Mouse (Mus musculus) MEL (cell line): ENCODE data around the gene Spata21.
"Not testable (repeated sequence)": the region's sequence is repeated elsewhere in the genome, so short reads cannot be mapped to it uniquely, and the experiment has no call there.

Experiments used
- CTCF ChIP-seq, 3 experiments: IDR thresholded peaks in 2 of 3; conservative IDR thresholded peaks in 1 of 3; 2 replicates each; pipeline ENCODE4 v1.5.1; 2011 to 2012; ENCODE audit warnings: low read length in 3 of 3, low read depth in 2 of 3, mild to moderate bottlenecking in 2 of 3, improper control_type of control experiment in 1 of 3, inconsistent platforms in 1 of 3, mixed read lengths in 1 of 3, moderate library complexity in 1 of 3; ENCODE audit not compliant: control insufficient read depth in 1 of 3, insufficient read depth in 1 of 3, poor library complexity in 1 of 3, severe bottlenecking in 1 of 3
- GATA1 ChIP-seq: IDR thresholded peaks from 2 replicates; pipeline ENCODE4 v1.6.1; 2011; ENCODE audit warnings: low read depth, low read length, improper control_type of control experiment
- SIN3A ChIP-seq: IDR thresholded peaks from 2 replicates; pipeline ENCODE4 v1.6.1; 2012; ENCODE audit warnings: low read length, improper control_type of control experiment, inconsistent platforms

GRCm38 (mm10) chr4:141145124-141145523, 57.0 kb downstream of the Spata21 start:
- not testable (repeated sequence) for TF ChIP-seq GATA1; SIN3A; CTCF (IDR thresholded peaks at IDR 0.05 in 2 of 3, conservative IDR thresholded peaks at IDR 0.05 in 1 of 3; ENCODE audit: control insufficient read depth in 1 of 3, insufficient read depth in 1 of 3, low read depth in 2 of 3, low read length in 3 of 3, poor library complexity in 1 of 3, severe bottlenecking in 1 of 3)
